Mouse (Mus musculus) testis, adult 2 months (tissue): ENCODE data around the gene N4bp3. TPM values are rescaled to one million over a fixed set of nuclear protein-coding genes. Genes with fewer than 3 reads are reported as not detected.
"Not testable (repeated sequence)": the region's sequence is repeated elsewhere in the genome, so short reads cannot be mapped to it uniquely, and the experiment has no call there.

Source experiments
- H3K27ac ChIP-seq: fragments of 200-500 bp; 2 replicates; pipeline ENCODE4 v1.5.1; 2012; ENCODE audit warnings: low read depth, low read length; ENCODE audit not compliant: control insufficient read depth, insufficient read depth
- H3K27me3 ChIP-seq: fragments of 200-500 bp; 2 replicates; pipeline ENCODE4 v1.6.1; 2012; ENCODE audit warnings: mild to moderate bottlenecking, low read length, moderate library complexity; ENCODE audit not compliant: control insufficient read depth, insufficient read depth
- H3K36me3 ChIP-seq: fragments of 200-500 bp; 2 replicates; pipeline ENCODE4 v1.6.1; 2012; ENCODE audit warnings: mild to moderate bottlenecking, low read length; ENCODE audit not compliant: control insufficient read depth, insufficient read depth
- H3K4me1 ChIP-seq: fragments of 200-500 bp; 2 replicates; pipeline ENCODE4 v1.6.1; 2012; ENCODE audit warnings: low read length; ENCODE audit not compliant: control insufficient read depth, insufficient read depth
- H3K4me3 ChIP-seq: fragments of 200-500 bp; 2 replicates; pipeline ENCODE4 v1.5.1; 2012; ENCODE audit warnings: low read depth, mild to moderate bottlenecking, low read length, moderate library complexity, mixed read lengths; ENCODE audit not compliant: control insufficient read depth
- CTCF ChIP-seq: fragments of 200-500 bp; IDR thresholded peaks from 2 replicates; pipeline ENCODE4 v1.5.1; 2012; ENCODE audit warnings: low read depth, mild to moderate bottlenecking, inconsistent platforms, low read length, moderate library complexity; ENCODE audit not compliant: control insufficient read depth, insufficient read depth, insufficient replicate concordance
- POLR2A ChIP-seq: fragments of 200-500 bp; IDR thresholded peaks from 2 replicates; pipeline ENCODE4 v1.6.1; 2012; ENCODE audit warnings: low read depth, mild to moderate bottlenecking, inconsistent platforms, low read length, moderate library complexity; ENCODE audit not compliant: control insufficient read depth
- polyA plus RNA-seq: library from polyadenylated mRNA; depleted of rRNA; stranded (reverse); fragments of >200 nt; gene quantifications from 2 replicates; pipeline ENCODE4 v1.2.3, GENCODE M21; 2012

N4bp3 gene
- polyA plus RNA-seq, 1 experiment: 16.3 TPM

- Histone ChIP-seq H3K4me3 (no peak overlapping the region), H3K36me3 (no peaks in the 10 kb centered on the region), H3K27ac (no peak overlapping the region), H3K4me1 (peaks cover 12% of the 10 kb centered on the region), H3K27me3 (no peaks in the 10 kb centered on the region)
- TF ChIP-seq CTCF (peak; percentile 57; the same call in 1 of the 2 replicates), POLR2A (no peak)
Observed at GRCm38 (mm10) chr11:51617693-51618092, 32.9 kb downstream of the N4bp3 start.

DNA sequence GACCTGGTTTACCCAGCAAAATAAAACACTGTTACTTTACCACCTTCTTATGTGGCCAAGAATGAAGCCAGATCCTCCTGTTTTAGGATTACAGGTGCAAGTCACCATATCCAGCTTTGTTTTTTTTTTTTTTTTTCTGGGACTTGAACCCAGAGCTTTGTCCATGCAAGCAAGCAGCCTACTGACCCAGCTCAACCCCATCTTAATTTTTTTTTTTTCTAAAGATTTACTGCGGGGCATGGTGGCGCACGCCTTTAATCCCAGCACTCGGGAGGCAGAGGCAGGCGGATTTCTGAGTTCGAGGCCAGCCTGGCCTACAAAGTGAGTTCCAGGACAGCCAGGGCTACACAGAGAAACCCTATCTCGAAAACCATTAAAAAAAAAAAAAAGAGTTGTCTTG lies 34.5 kb downstream of the N4bp3 start:
- peaks cover 12% of the 10 kb centered on the region for H3K4me1 ChIP-seq
- not testable (repeated sequence) for H3K4me3 ChIP-seq, H3K27me3 ChIP-seq, H3K27ac ChIP-seq, H3K36me3 ChIP-seq

DNA sequence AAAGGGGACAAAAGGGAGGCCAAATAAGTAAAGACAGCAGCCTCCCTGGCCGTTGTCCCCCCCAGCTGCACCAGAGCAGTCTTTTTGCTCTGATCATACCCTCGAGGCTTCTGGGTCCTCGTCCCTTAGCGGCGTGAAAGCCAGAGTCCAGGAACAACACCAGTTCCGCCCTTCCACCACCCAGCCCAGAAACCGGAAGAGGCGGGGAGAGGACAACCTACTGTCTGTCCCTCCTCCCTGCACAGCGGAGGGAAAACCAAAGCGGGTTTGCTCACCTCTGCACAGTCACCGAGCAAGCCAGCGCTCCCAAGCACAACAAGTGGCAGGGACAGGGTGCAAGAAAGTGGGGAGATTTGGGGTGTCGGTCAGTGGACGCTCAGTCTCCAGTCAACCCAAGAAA lies 35.0 kb downstream of the N4bp3 start:
- Histone ChIP-seq H3K4me3 (peak overlapping the region; percentile 75), H3K4me1 (peaks cover 12% of the 10 kb centered on the region), H3K27me3 (no peaks in the 10 kb centered on the region), H3K27ac (peak overlapping the region; percentile 91), H3K36me3 (no peaks in the 10 kb centered on the region)
- TF ChIP-seq POLR2A: peak; percentile 79
- TF ChIP-seq CTCF: no peak

GRCm38 (mm10) chr11:51615129-51615528 lies 35.5 kb downstream of the N4bp3 start:
- H3K27ac ChIP-seq: peak overlapping the region; percentile 91
- peak overlapping the region; percentile 75; the same call in 1 of the 2 replicates for H3K4me3 ChIP-seq
- no peaks in the 10 kb centered on the region for H3K36me3 ChIP-seq
- H3K27me3 ChIP-seq: no peaks in the 10 kb centered on the region
- peaks cover 12% of the 10 kb centered on the region for H3K4me1 ChIP-seq
- TF ChIP-seq CTCF (no peak), POLR2A (no peak)

GRCm38 (mm10) chr11:51614256-51614655 lies 36.4 kb downstream of the N4bp3 start:
- TF ChIP-seq CTCF (no peak), POLR2A (no peak)
- Histone ChIP-seq H3K36me3 (no peaks in the 10 kb centered on the region), H3K4me3 (no peak overlapping the region), H3K27me3 (no peaks in the 10 kb centered on the region), H3K27ac (no peak overlapping the region), H3K4me1 (peaks cover 12% of the 10 kb centered on the region)

DNA sequence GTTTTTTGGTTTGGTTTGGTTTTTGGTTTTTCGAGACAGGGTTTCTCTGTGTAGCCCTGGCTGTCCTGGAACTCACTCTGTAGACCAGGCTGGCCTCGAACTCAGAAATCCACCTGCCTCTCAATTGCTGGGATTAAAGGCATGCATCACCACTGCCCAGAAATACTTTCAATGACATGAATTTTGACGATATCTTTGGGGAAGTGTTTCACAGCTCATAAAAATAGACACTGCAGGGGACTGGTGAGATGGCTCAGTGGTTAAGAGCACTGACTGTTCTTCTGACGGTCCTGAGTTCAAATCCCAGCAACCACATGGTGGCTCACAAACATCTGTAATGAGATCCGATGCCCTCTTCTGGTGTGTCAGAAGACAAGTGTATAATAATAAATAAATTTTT lies 40.7 kb downstream of the N4bp3 start:
- not testable (repeated sequence) for H3K4me3 ChIP-seq, H3K27ac ChIP-seq, H3K4me1 ChIP-seq, H3K36me3 ChIP-seq, H3K27me3 ChIP-seq

DNA sequence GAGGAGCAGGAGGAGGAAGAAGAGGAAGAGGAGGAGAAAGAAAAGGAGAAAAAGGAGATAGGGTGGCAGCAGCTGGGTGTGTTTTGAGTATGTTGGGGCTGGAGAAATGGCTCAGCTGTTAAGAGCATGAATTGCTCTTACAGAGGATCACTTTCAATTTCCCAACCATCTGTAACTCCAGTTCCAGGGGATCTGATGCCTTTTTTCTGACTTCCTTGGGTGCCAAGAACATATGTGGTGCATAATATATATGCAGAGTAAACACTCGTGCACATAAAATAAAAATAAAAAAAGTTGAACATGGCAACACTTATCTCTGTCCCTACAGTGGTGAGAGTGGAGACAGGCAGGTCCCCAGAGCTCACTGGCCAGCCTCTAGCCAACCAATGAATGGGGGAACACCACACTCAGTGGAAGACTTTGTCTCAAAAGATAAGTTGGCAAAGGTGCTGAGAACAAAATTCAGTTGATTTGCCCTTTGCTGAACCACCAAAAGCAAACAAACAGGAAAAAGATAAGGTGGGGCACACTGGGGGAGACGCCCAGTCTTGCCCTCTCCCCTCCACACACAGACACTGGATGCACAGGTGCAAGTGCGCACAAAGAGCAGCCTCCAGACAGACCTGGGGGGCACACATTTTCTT lies 41.3 kb downstream of the N4bp3 start:
- H3K4me1 ChIP-seq: peaks cover 2% of the 10 kb centered on the region
- H3K27ac ChIP-seq: no peak overlapping the region
- TF ChIP-seq POLR2A: no peak
- TF ChIP-seq CTCF: no peak

GRCm38 (mm10) chr11:51607096-51607738 lies 43.4 kb downstream of the N4bp3 start:
- peak overlapping the region; percentile 94 for H3K27ac ChIP-seq
- H3K4me3 ChIP-seq: peak overlapping the region; percentile 92
- peaks cover 8% of the 10 kb centered on the region for H3K36me3 ChIP-seq
- H3K4me1 ChIP-seq: 0 out of 2 replicates have a peak, but pooled peaks cover 2% of the 10 kb centered on the region
- no peaks in the 10 kb centered on the region for H3K27me3 ChIP-seq
- TF ChIP-seq POLR2A: no peak
- TF ChIP-seq CTCF: no peak

More for the DNA sequence above, 41.3 kb downstream of the N4bp3 start:
- no peaks in the 10 kb centered on the region for H3K27me3 ChIP-seq
- H3K36me3 ChIP-seq: 0 out of 2 replicates have a peak, but pooled peaks cover 4% of the 10 kb centered on the region
- no peak overlapping the region for H3K4me3 ChIP-seq
